Comparison of ENCODE assay signal across 20 mouse cellular contexts in genomic region chr10:81010851-81011250, GRCm38 (mm10). TPM values are rescaled to one million over a fixed set of nuclear protein-coding genes. Genes with fewer than 3 reads are reported as not detected.
DNase-seq lines count a peak whose midpoint lies in the region; ATAC-seq and TF ChIP-seq lines count a peak whose summit lies in the region.
"Had no signal": no experiment of that assay in that cellular context is flagged by ENCODE, and none has a peak within 500 bp of the region (broad histone marks: within the 10 kb centered on the region; RNA-seq: fewer than 3 reads in every experiment).

No protein-coding gene starts in this region.

- no peak for TF ChIP-seq CTCF in forebrain, postnatal 0 days (IDR thresholded peaks at IDR 0.05; ENCODE audit: low read depth)

- H3K27ac ChIP-seq in forebrain, postnatal 0 days (ENCODE audit: low read depth, low read length), result no peak overlapping the region
- no peak overlapping the region for H3K27ac ChIP-seq in forebrain, embryonic 15.5 days (replicated peaks)
- no peak overlapping the region for H3K27ac ChIP-seq in embryonic facial prominence, embryonic 14.5 days (replicated peaks; ENCODE audit: low read depth, low read length)
- H3K27ac ChIP-seq: hindbrain, embryonic 15.5 days; limb, embryonic 12.5 days; liver, embryonic 14.5 days; neural tube, embryonic 13.5 days had no signal

- no peaks in the 10 kb centered on the region for H3K9me3 ChIP-seq in forebrain, postnatal 0 days (ENCODE audit: low read length)
- no peaks in the 10 kb centered on the region for H3K9me3 ChIP-seq in forebrain, embryonic 15.5 days
- H3K9me3 ChIP-seq in embryonic facial prominence, embryonic 14.5 days (ENCODE audit: control insufficient read depth, low read length), result no peaks in the 10 kb centered on the region
- H3K9me3 ChIP-seq: hindbrain, embryonic 15.5 days; limb, embryonic 12.5 days; neural tube, embryonic 13.5 days had no signal

- H3K27me3 ChIP-seq in forebrain, postnatal 0 days (ENCODE audit: insufficient read depth, low read length), result no peaks in the 10 kb centered on the region
- H3K27me3 ChIP-seq in forebrain, embryonic 15.5 days, result no peaks in the 10 kb centered on the region
- H3K27me3 ChIP-seq in embryonic facial prominence, embryonic 14.5 days (replicated peaks; ENCODE audit: control insufficient read depth, insufficient read depth, low read length), result no peaks in the 10 kb centered on the region
- H3K27me3 ChIP-seq: hindbrain, embryonic 15.5 days; neural tube, embryonic 13.5 days had no signal

- H3K36me3 ChIP-seq in forebrain, postnatal 0 days (ENCODE audit: insufficient read depth), result no peaks in the 10 kb centered on the region
- H3K36me3 ChIP-seq in forebrain, embryonic 15.5 days, result no peaks in the 10 kb centered on the region
- H3K36me3 ChIP-seq in embryonic facial prominence, embryonic 14.5 days (ENCODE audit: control insufficient read depth, insufficient read depth, low read length), result no peaks in the 10 kb centered on the region
- H3K36me3 ChIP-seq: hindbrain, embryonic 15.5 days; limb, embryonic 12.5 days; neural tube, embryonic 13.5 days had no signal

- H3K4me1 ChIP-seq in forebrain, postnatal 0 days (ENCODE audit: insufficient read depth), result no peaks in the 10 kb centered on the region; the same call in 1 of the 2 replicates
- peaks cover 14% of the 10 kb centered on the region for H3K4me1 ChIP-seq in forebrain, embryonic 15.5 days
- peaks cover 8% of the 10 kb centered on the region; the same call in 1 of the 2 replicates for H3K4me1 ChIP-seq in embryonic facial prominence, embryonic 14.5 days (ENCODE audit: control insufficient read depth, insufficient read depth, low read length)

- H3K4me3 ChIP-seq in forebrain, postnatal 0 days (ENCODE audit: low read depth, low read length), result no peak overlapping the region
- no peak overlapping the region for H3K4me3 ChIP-seq in forebrain, embryonic 15.5 days
- H3K4me3 ChIP-seq in embryonic facial prominence, embryonic 14.5 days (ENCODE audit: low read depth, low read length), result no peak overlapping the region
- H3K4me3 ChIP-seq: hindbrain, embryonic 15.5 days; limb, embryonic 12.5 days; neural tube, embryonic 13.5 days had no signal

- peak; percentile 13 for DNase-seq in forebrain, postnatal 0 days
- DNase-seq in kidney, postnatal 25 days, result peak; percentile 59 to 75
- DNase-seq in kidney, adult 9 months, result no peak
- DNase-seq in right cerebral cortex, adult 18-20 months, result peak; percentile 48
- no peak for DNase-seq in right cerebral cortex, postnatal 25 days
- peak; percentile 59 for DNase-seq in embryonic facial prominence, embryonic 14.5 days (ENCODE audit: low spot score)
- DNase-seq in urinary bladder, postnatal 25 days (ENCODE audit: low spot score), result no peak
- DNase-seq: adrenal gland, adult 2 months; B cell, adult 2 months; gastrocnemius, postnatal 36 days; kidney, adult 18-20 months; lung, postnatal 10 days; spleen, adult 18-20 months had no signal

- no peak overlapping the region for H3K4me2 ChIP-seq in forebrain, postnatal 0 days (ENCODE audit: low read depth)
- no peak overlapping the region for H3K4me2 ChIP-seq in forebrain, embryonic 15.5 days (replicated peaks)
- H3K4me2 ChIP-seq in embryonic facial prominence, embryonic 14.5 days (ENCODE audit: low read depth, low read length), result no peak overlapping the region
- H3K4me2 ChIP-seq: hindbrain, embryonic 15.5 days; limb, embryonic 12.5 days; neural tube, embryonic 13.5 days had no signal

- no peak for ATAC-seq in forebrain, postnatal 0 days
- ATAC-seq in forebrain, embryonic 15.5 days (replicated peaks), result no peak
- no peak for ATAC-seq in embryonic facial prominence, embryonic 14.5 days (ENCODE audit: low read depth)

- no peak overlapping the region for H3K9ac ChIP-seq in forebrain, postnatal 0 days
- no peak overlapping the region for H3K9ac ChIP-seq in forebrain, embryonic 15.5 days (replicated peaks)
- H3K9ac ChIP-seq in embryonic facial prominence, embryonic 14.5 days (ENCODE audit: low read depth, low read length), result no peak overlapping the region
- H3K9ac ChIP-seq: hindbrain, embryonic 15.5 days; limb, embryonic 12.5 days; liver, embryonic 14.5 days; neural tube, embryonic 13.5 days had no signal

- 47% methylated on average over 6 of the region's 6 CpGs for WGBS in forebrain, postnatal 0 days
- 60% methylated on average over 6 of the region's 6 CpGs for WGBS in forebrain, embryonic 15.5 days
- WGBS in embryonic facial prominence, embryonic 14.5 days, result 57% methylated on average over 6 of the region's 6 CpGs

RNA-seq across cellular contexts. Expression of gene Gng7, which starts 3.9 kb away (rescaled TPM):
- 64.5 and 91.4 TPM in 2 replicates for total RNA-seq in forebrain, postnatal 0 days (2014; rRNA removed)
- polyA plus RNA-seq in forebrain, postnatal 0 days (2015; fragmentation: Nextera tagmentation; extraction: Ambion mirVana), result 76.2 and 85.7 TPM in 2 replicates
- 30.8 and 32.1 TPM in 2 replicates for polyA plus RNA-seq in forebrain, embryonic 15.5 days (2015; fragmentation: Nextera tagmentation; extraction: Ambion mirVana)
- 5.9 and 8.7 TPM in 2 replicates for polyA plus RNA-seq in embryonic facial prominence, embryonic 14.5 days (2014; fragmentation: Nextera tagmentation; extraction: Ambion mirVana)
- total RNA-seq: monocyte, adult 5-6 weeks had no signal

RNA-seq across cellular contexts. Expression of gene Diras1, which starts 14.6 kb away (rescaled TPM):
- total RNA-seq in forebrain, postnatal 0 days (2014; rRNA removed), result 65.4 and 76.0 TPM in 2 replicates
- 66.1 and 70.2 TPM in 2 replicates for polyA plus RNA-seq in forebrain, postnatal 0 days (2015; fragmentation: Nextera tagmentation; extraction: Ambion mirVana)
- polyA plus RNA-seq in forebrain, embryonic 15.5 days (2015; fragmentation: Nextera tagmentation; extraction: Ambion mirVana), result 32.6 and 36.0 TPM in 2 replicates
- 0.95 and 1.1 TPM in 2 replicates for polyA plus RNA-seq in embryonic facial prominence, embryonic 14.5 days (2014; fragmentation: Nextera tagmentation; extraction: Ambion mirVana)
- total RNA-seq: megakaryocyte-erythroid progenitor cell, adult 5-6 weeks had no signal
- polyA plus RNA-seq: liver, embryonic 14.5 days had no signal

RNA-seq across cellular contexts. Expression of gene Slc39a3, which starts 26.4 kb away (rescaled TPM):
- 82.1 and 104 TPM in 2 replicates for total RNA-seq in forebrain, postnatal 0 days (2014; rRNA removed)
- polyA plus RNA-seq in forebrain, postnatal 0 days (2015; fragmentation: Nextera tagmentation; extraction: Ambion mirVana), result 43.5 and 45.2 TPM in 2 replicates
- 46.3 TPM in 2 replicates for polyA plus RNA-seq in forebrain, embryonic 15.5 days (2015; fragmentation: Nextera tagmentation; extraction: Ambion mirVana)
- 11.9 and 15.4 TPM in 2 replicates for polyA plus RNA-seq in embryonic facial prominence, embryonic 14.5 days (2014; fragmentation: Nextera tagmentation; extraction: Ambion mirVana)

RNA-seq across cellular contexts. Expression of gene Sgta, which starts 49.1 kb away (rescaled TPM):
- total RNA-seq in forebrain, postnatal 0 days (2014; rRNA removed), result 176 and 215 TPM in 2 replicates
- 326 and 360 TPM in 2 replicates for polyA plus RNA-seq in forebrain, postnatal 0 days (2015; fragmentation: Nextera tagmentation; extraction: Ambion mirVana)
- polyA plus RNA-seq in forebrain, embryonic 15.5 days (2015; fragmentation: Nextera tagmentation; extraction: Ambion mirVana), result 316 and 320 TPM in 2 replicates
- polyA plus RNA-seq in embryonic facial prominence, embryonic 14.5 days (2014; fragmentation: Nextera tagmentation; extraction: Ambion mirVana), result 163 and 179 TPM in 2 replicates

RNA-seq across cellular contexts. Expression of gene Thop1, which starts 59.0 kb away (rescaled TPM):
- 69.0 and 74.6 TPM in 2 replicates for total RNA-seq in forebrain, postnatal 0 days (2014; rRNA removed)
- polyA plus RNA-seq in forebrain, postnatal 0 days (2015; fragmentation: Nextera tagmentation; extraction: Ambion mirVana), result 45.9 and 52.5 TPM in 2 replicates
- polyA plus RNA-seq in forebrain, embryonic 15.5 days (2015; fragmentation: Nextera tagmentation; extraction: Ambion mirVana), result 60.0 and 61.7 TPM in 2 replicates
- 61.7 and 62.9 TPM in 2 replicates for polyA plus RNA-seq in embryonic facial prominence, embryonic 14.5 days (2014; fragmentation: Nextera tagmentation; extraction: Ambion mirVana)

Comparison
In these comparisons a context has a peak if more than half of its experiments do, and no peak if none do; other contexts are left out.
1. DNase-seq: peak in forebrain, postnatal 0 days (single experiment), kidney, postnatal 25 days (2 of 2), right cerebral cortex, adult 18-20 months (single experiment) and embryonic facial prominence, embryonic 14.5 days (single experiment); none in kidney, adult 9 months (single experiment), right cerebral cortex, postnatal 25 days (single experiment) and urinary bladder, postnatal 25 days (single experiment).
2. RNA of gene Diras1, which starts 14.6 kb away (polyA plus RNA-seq): 66.1 to 70.2 TPM in forebrain, postnatal 0 days and 32.6 to 36.0 TPM in forebrain, embryonic 15.5 days; 0.95 to 1.1 TPM in embryonic facial prominence, embryonic 14.5 days; every median in the first group is over 10 times any median in the second.